Comparison of ENCODE assay signal across 8 mouse cellular contexts in the genomic region with DNA sequence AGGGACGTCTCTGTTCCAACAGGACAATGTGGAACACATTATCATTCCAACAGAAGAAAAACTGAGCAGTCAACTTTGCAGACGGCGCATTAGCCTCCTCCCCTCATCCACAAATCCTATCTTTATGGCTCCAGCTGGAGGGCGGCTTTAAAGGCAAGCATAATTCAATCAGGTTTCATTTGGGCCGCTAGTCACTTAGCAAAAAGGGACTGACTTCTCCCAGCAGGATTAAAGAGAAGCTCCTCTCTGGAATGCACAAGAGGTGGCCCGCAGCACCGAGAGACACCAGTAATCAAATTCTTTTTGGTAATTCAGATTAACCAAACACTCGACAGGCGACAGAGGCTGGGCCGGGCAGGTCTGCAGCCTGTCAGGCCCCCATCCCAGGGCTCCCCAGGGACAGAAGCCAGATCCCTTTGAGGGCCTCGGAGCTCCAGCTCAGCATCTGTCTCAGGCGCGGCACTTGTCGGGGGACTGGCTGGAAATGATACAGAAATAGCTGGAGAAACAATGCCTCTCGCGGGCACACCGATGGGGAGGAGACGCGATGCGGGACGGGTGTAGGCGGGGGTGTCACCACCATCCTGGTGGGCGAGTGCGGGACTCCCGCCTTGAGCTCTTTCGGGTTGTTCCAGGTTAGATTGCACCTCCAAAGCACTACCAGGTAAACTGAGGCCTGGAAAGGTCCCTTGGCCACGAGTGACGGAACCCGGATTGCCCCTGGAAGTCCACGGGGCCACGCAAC. TPM values are rescaled to one million over a fixed set of nuclear protein-coding genes. Genes with fewer than 3 reads are reported as not detected.
DNase-seq lines count a peak whose midpoint lies in the region; ATAC-seq and TF ChIP-seq lines count a peak whose summit lies in the region.

No protein-coding gene starts in this region.

- WGBS in forebrain, embryonic 11.5 days, result under 1% methylated on average over 31 of the region's 31 CpGs
- under 1% methylated on average over 30 of the region's 31 CpGs for WGBS in heart, embryonic 14.5 days
- WGBS in liver, embryonic 14.5 days (ENCODE audit: insufficient replicate concordance), result 14% methylated on average over 31 of the region's 31 CpGs
- WGBS in neural tube, embryonic 15.5 days, result 2% methylated on average over 31 of the region's 31 CpGs

- no peaks in the 10 kb centered on the region for H3K36me3 ChIP-seq in forebrain, embryonic 11.5 days (ENCODE audit: control insufficient read depth, insufficient read depth, low read length)
- H3K36me3 ChIP-seq in heart, embryonic 14.5 days (ENCODE audit: control insufficient read depth, insufficient read depth, low read length), result no peaks in the 10 kb centered on the region
- H3K36me3 ChIP-seq in liver, embryonic 14.5 days (replicated peaks; ENCODE audit: control insufficient read depth, insufficient read depth, low read depth), result no peaks in the 10 kb centered on the region
- no peaks in the 10 kb centered on the region for H3K36me3 ChIP-seq in neural tube, embryonic 15.5 days

- H3K4me2 ChIP-seq in forebrain, embryonic 11.5 days (ENCODE audit: low read depth, low read length, severe bottlenecking), result peak overlapping the region; percentile 91
- peak overlapping the region; percentile 96 for H3K4me2 ChIP-seq in heart, embryonic 14.5 days (ENCODE audit: low read length)
- H3K4me2 ChIP-seq in liver, embryonic 14.5 days (ENCODE audit: low read depth), result peak overlapping the region; percentile 58
- H3K4me2 ChIP-seq in neural tube, embryonic 15.5 days, result peak overlapping the region; percentile 97

- no peak for TF ChIP-seq EP300 in liver, embryonic 14.5 days (IDR thresholded peaks at IDR 0.05; ENCODE audit: low read depth)

- TF ChIP-seq CTCF in liver, embryonic 14.5 days (IDR thresholded peaks at IDR 0.05; ENCODE audit: low read depth), result no peak

- H3K4me3 ChIP-seq in forebrain, embryonic 11.5 days (ENCODE audit: low read depth, low read length), result peak overlapping the region; percentile 52
- H3K4me3 ChIP-seq in heart, embryonic 14.5 days (ENCODE audit: control insufficient read depth in 1 of 2, insufficient read depth in 1 of 2, low read depth in 1 of 2, low read length in 2 of 2), result peak overlapping the region; percentile 56 to 62
- peak overlapping the region; percentile 19 to 47; a peak in 3 of 4 replicates for H3K4me3 ChIP-seq in liver, embryonic 14.5 days (ENCODE audit: insufficient read depth in 1 of 2, low read depth in 2 of 2, low read length in 2 of 2)
- peak overlapping the region; percentile 83 for H3K4me3 ChIP-seq in neural tube, embryonic 15.5 days (replicated peaks)

- DNase-seq in lung, adult 18-20 months, result peak; percentile 28 to 31
- DNase-seq in lung, postnatal 25 days (ENCODE audit: low spot score), result no peak
- DNase-seq in forebrain, embryonic 11.5 days (ENCODE audit: low spot score), result peak; percentile 73
- peak; percentile 46 for DNase-seq in kidney, postnatal 14 days
- DNase-seq in liver, embryonic 14.5 days (ENCODE audit: low read depth in 3 of 3, low spot score in 3 of 3), result no peak
- DNase-seq in thymus, postnatal 25 days, result no peak

- H3K9me3 ChIP-seq in forebrain, embryonic 11.5 days (ENCODE audit: control insufficient read depth, low read length), result no peaks in the 10 kb centered on the region; the same call in 1 of the 2 replicates
- no peaks in the 10 kb centered on the region for H3K9me3 ChIP-seq in heart, embryonic 14.5 days (ENCODE audit: control insufficient read depth, low read length)
- H3K9me3 ChIP-seq in liver, embryonic 14.5 days (ENCODE audit: control insufficient read depth, low read length), result no peaks in the 10 kb centered on the region; the same call in 1 of the 2 replicates
- no peaks in the 10 kb centered on the region for H3K9me3 ChIP-seq in neural tube, embryonic 15.5 days (replicated peaks)

- H3K27me3 ChIP-seq in forebrain, embryonic 11.5 days (ENCODE audit: control insufficient read depth, insufficient read depth, low read length), result peaks cover 7% of the 10 kb centered on the region
- no peaks in the 10 kb centered on the region for H3K27me3 ChIP-seq in heart, embryonic 14.5 days (ENCODE audit: control insufficient read depth, insufficient read depth, low read length)
- H3K27me3 ChIP-seq in liver, embryonic 14.5 days (ENCODE audit: control insufficient read depth, insufficient read depth, low read length), result peaks cover 19% of the 10 kb centered on the region
- H3K27me3 ChIP-seq in neural tube, embryonic 15.5 days (replicated peaks), result no peaks in the 10 kb centered on the region

- H3K4me1 ChIP-seq in forebrain, embryonic 11.5 days (replicated peaks; ENCODE audit: control insufficient read depth, insufficient read depth, low read length), result peaks cover 8% of the 10 kb centered on the region
- H3K4me1 ChIP-seq in heart, embryonic 14.5 days (ENCODE audit: control insufficient read depth in 2 of 2, insufficient read depth in 2 of 2, low read length in 2 of 2), result peaks cover 20 to 28% of the 10 kb centered on the region in 2 experiments
- no peaks in the 10 kb centered on the region for H3K4me1 ChIP-seq in liver, embryonic 14.5 days (replicated peaks; ENCODE audit: control insufficient read depth in 2 of 2, insufficient read depth in 2 of 2, low read length in 1 of 2)
- H3K4me1 ChIP-seq in neural tube, embryonic 15.5 days, result peaks cover 22% of the 10 kb centered on the region

- no peak; the same call in none of the 2 replicates for ATAC-seq in forebrain, embryonic 11.5 days (replicated peaks; ENCODE audit: low FRiP score)
- ATAC-seq in heart, embryonic 14.5 days (ENCODE audit: insufficient number of reproducible peaks, insufficient read depth, low FRiP score, low read depth), result peak; percentile 51; the same call in 1 of the 2 replicates
- 0 out of 2 replicates have a peak, but pooled peaks have one; percentile 11 for ATAC-seq in liver, embryonic 14.5 days (ENCODE audit: insufficient read depth)
- peak; percentile 28 for ATAC-seq in neural tube, embryonic 15.5 days (ENCODE audit: low FRiP score)

- peak overlapping the region; percentile 54 for H3K9ac ChIP-seq in forebrain, embryonic 11.5 days (ENCODE audit: low read length)
- H3K9ac ChIP-seq in heart, embryonic 14.5 days (ENCODE audit: low read length), result peak overlapping the region; percentile 79
- H3K9ac ChIP-seq in liver, embryonic 14.5 days (replicated peaks), result no peak overlapping the region
- peak overlapping the region; percentile 71 for H3K9ac ChIP-seq in neural tube, embryonic 15.5 days (replicated peaks)

- no peak overlapping the region for H3K27ac ChIP-seq in forebrain, embryonic 11.5 days (ENCODE audit: low read depth, low read length)
- H3K27ac ChIP-seq in heart, embryonic 14.5 days (replicated peaks in 1 of 2; ENCODE audit: control insufficient read depth in 1 of 2, insufficient read depth in 1 of 2, low read depth in 2 of 2, low read length in 2 of 2), result peak overlapping the region; percentile 75 to 79
- no peak overlapping the region for H3K27ac ChIP-seq in liver, embryonic 14.5 days
- peak overlapping the region; percentile 78 for H3K27ac ChIP-seq in neural tube, embryonic 15.5 days (replicated peaks)

RNA-seq across cellular contexts. Expression of gene Radil, which starts 0.8 kb away (rescaled TPM):
- polyA plus RNA-seq in forebrain, embryonic 11.5 days (2014; fragmentation: Nextera tagmentation; extraction: Ambion mirVana), result 1.9 and 2.1 TPM in 2 replicates
- polyA plus RNA-seq in heart, embryonic 14.5 days (2014; fragmentation: Nextera tagmentation; extraction: Ambion mirVana), result 9.7 and 12.1 TPM in 2 replicates
- 0.03 and 0.09 TPM in 2 replicates for polyA plus RNA-seq in liver, embryonic 14.5 days (2012; rRNA removed)
- polyA plus RNA-seq in liver, embryonic 14.5 days (2014; fragmentation: Nextera tagmentation; extraction: Ambion mirVana), result 0.05 and 0.08 TPM in 2 replicates
- polyA plus RNA-seq in neural tube, embryonic 15.5 days (2015; fragmentation: Nextera tagmentation; extraction: Ambion mirVana), result 19.4 and 22.0 TPM in 2 replicates

RNA-seq across cellular contexts. Expression of gene Papolb, which starts 20.3 kb away (rescaled TPM):
- 0.12 and 0.25 TPM in 2 replicates for polyA plus RNA-seq in forebrain, embryonic 11.5 days (2014; fragmentation: Nextera tagmentation; extraction: Ambion mirVana)
- 0.31 TPM in 2 replicates for polyA plus RNA-seq in heart, embryonic 14.5 days (2014; fragmentation: Nextera tagmentation; extraction: Ambion mirVana)
- not detected in 2 replicates for polyA plus RNA-seq in liver, embryonic 14.5 days (2012; rRNA removed)
- not detected in 2 replicates for polyA plus RNA-seq in liver, embryonic 14.5 days (2014; fragmentation: Nextera tagmentation; extraction: Ambion mirVana)
- 0.15 and 0.23 TPM in 2 replicates for polyA plus RNA-seq in neural tube, embryonic 15.5 days (2015; fragmentation: Nextera tagmentation; extraction: Ambion mirVana)

RNA-seq across cellular contexts. Expression of gene Mmd2, which starts 58.5 kb away (rescaled TPM):
- 6.6 and 7.3 TPM in 2 replicates for polyA plus RNA-seq in forebrain, embryonic 11.5 days (2014; fragmentation: Nextera tagmentation; extraction: Ambion mirVana)
- 0.38 TPM in 1 of 2 replicates, not detected in the other for polyA plus RNA-seq in heart, embryonic 14.5 days (2014; fragmentation: Nextera tagmentation; extraction: Ambion mirVana)
- 6.0 and 6.7 TPM in 2 replicates for polyA plus RNA-seq in liver, embryonic 14.5 days (2012; rRNA removed)
- polyA plus RNA-seq in liver, embryonic 14.5 days (2014; fragmentation: Nextera tagmentation; extraction: Ambion mirVana), result 15.5 and 16.9 TPM in 2 replicates
- 57.8 and 59.2 TPM in 2 replicates for polyA plus RNA-seq in neural tube, embryonic 15.5 days (2015; fragmentation: Nextera tagmentation; extraction: Ambion mirVana)

Comparison
In these comparisons a context has a peak if more than half of its experiments do, and no peak if none do; other contexts are left out.
1. DNase-seq: peak in lung, adult 18-20 months (2 of 2), forebrain, embryonic 11.5 days (single experiment) and kidney, postnatal 14 days (single experiment); none in lung, postnatal 25 days (single experiment), liver, embryonic 14.5 days (0 of 3) and thymus, postnatal 25 days (single experiment).
2. H3K27ac ChIP-seq: peak in heart, embryonic 14.5 days (2 of 2) and neural tube, embryonic 15.5 days (single experiment); none in forebrain, embryonic 11.5 days (single experiment) and liver, embryonic 14.5 days (single experiment).
3. H3K4me3 ChIP-seq: peak in every context shown above with its lines; median percentile 83 in neural tube, embryonic 15.5 days; 59 in heart, embryonic 14.5 days; 52 in forebrain, embryonic 11.5 days; 33 in liver, embryonic 14.5 days.
4. Peak in every context shown above with its lines, with median percentiles within 50 percentile points of each other: H3K4me2 ChIP-seq.